14 mouse cellular contexts compared by ENCODE assay signal in genomic region chr2:113966421-113966820, GRCm38 (mm10). TPM values are rescaled to one million over a fixed set of nuclear protein-coding genes. Genes with fewer than 3 reads are reported as not detected.
DNase-seq lines count a peak whose midpoint lies in the region; ATAC-seq and TF ChIP-seq lines count a peak whose summit lies in the region.
"Had no signal": no experiment of that assay in that cellular context is flagged by ENCODE, and none has a peak within 500 bp of the region (broad histone marks: within the 10 kb centered on the region; RNA-seq: fewer than 3 reads in every experiment).

No protein-coding gene starts in this region.

- intact Hi-C loops in left cerebral cortex, adult 2 months (cut with DNase I): no loop called here

- H3K27me3 ChIP-seq in embryonic facial prominence, embryonic 14.5 days (replicated peaks; ENCODE audit: control insufficient read depth, insufficient read depth, low read length): no peaks in the 10 kb centered on the region
- no peaks in the 10 kb centered on the region for H3K27me3 ChIP-seq in embryonic facial prominence, embryonic 10.5 days (replicated peaks; ENCODE audit: low read depth, poor library complexity, severe bottlenecking)
- no peaks in the 10 kb centered on the region for H3K27me3 ChIP-seq in forebrain, embryonic 14.5 days (replicated peaks; ENCODE audit: control insufficient read depth, insufficient read depth, low read length)

- H3K27ac ChIP-seq in embryonic facial prominence, embryonic 14.5 days (replicated peaks; ENCODE audit: low read depth, low read length): no peak overlapping the region
- no peak overlapping the region for H3K27ac ChIP-seq in embryonic facial prominence, embryonic 10.5 days (replicated peaks)
- no peak overlapping the region for H3K27ac ChIP-seq in left cerebral cortex, adult 2 months
- no peak overlapping the region for H3K27ac ChIP-seq in forebrain, embryonic 14.5 days (ENCODE audit: low read depth, low read length)
- H3K27ac ChIP-seq: hindbrain, embryonic 14.5 days had no signal

- DNase-seq in embryonic facial prominence, embryonic 14.5 days (ENCODE audit: low spot score): peak; percentile 2
- DNase-seq in embryonic facial prominence, embryonic 10.5 days (ENCODE audit: low spot score): no peak
- no peak for DNase-seq in left cerebral cortex, adult 2 months (ENCODE audit: extremely low spot score in 1 of 2, low spot score in 2 of 2)
- DNase-seq in left cerebral cortex, adult 11 months (ENCODE audit: low spot score): no peak
- peak; percentile 15 for DNase-seq in CD4-positive helper T cell, adult 2 months (ENCODE audit: low read depth, low spot score)
- peak; percentile 51 for DNase-seq in forebrain, embryonic 14.5 days (ENCODE audit: low spot score)
- no peak for DNase-seq in spleen, postnatal 10 days (ENCODE audit: low spot score in 2 of 2)
- DNase-seq: kidney, postnatal 14 days; spleen, adult 18-20 months; thymus, postnatal 14 days had no signal

- 35% methylated on average over 4 of the region's 4 CpGs for WGBS in embryonic facial prominence, embryonic 14.5 days
- WGBS in embryonic facial prominence, embryonic 10.5 days: 39% methylated on average over 4 of the region's 4 CpGs
- 13% methylated on average over 4 of the region's 4 CpGs for WGBS in forebrain, embryonic 14.5 days

- no peak overlapping the region for H3K9ac ChIP-seq in embryonic facial prominence, embryonic 14.5 days (ENCODE audit: low read depth, low read length)
- no peak overlapping the region for H3K9ac ChIP-seq in forebrain, embryonic 14.5 days (ENCODE audit: low read length)
- H3K9ac ChIP-seq: hindbrain, embryonic 14.5 days had no signal

- H3K4me3 ChIP-seq in embryonic facial prominence, embryonic 14.5 days (ENCODE audit: low read depth, low read length): no peak overlapping the region
- H3K4me3 ChIP-seq in embryonic facial prominence, embryonic 10.5 days: no peak overlapping the region
- no peak overlapping the region for H3K4me3 ChIP-seq in left cerebral cortex, adult 2 months
- no peak overlapping the region for H3K4me3 ChIP-seq in forebrain, embryonic 14.5 days (ENCODE audit: low read depth, low read length)

- peak; percentile 35 for TF ChIP-seq CTCF in left cerebral cortex, adult 2 months (IDR thresholded peaks at IDR 0.05)

- H3K36me3 ChIP-seq in embryonic facial prominence, embryonic 14.5 days (ENCODE audit: control insufficient read depth, insufficient read depth, low read length): no peaks in the 10 kb centered on the region
- no peaks in the 10 kb centered on the region for H3K36me3 ChIP-seq in embryonic facial prominence, embryonic 10.5 days (replicated peaks)
- H3K36me3 ChIP-seq in forebrain, embryonic 14.5 days (ENCODE audit: control insufficient read depth, insufficient read depth, low read length): no peaks in the 10 kb centered on the region

- no peaks in the 10 kb centered on the region for H3K9me3 ChIP-seq in embryonic facial prominence, embryonic 14.5 days (ENCODE audit: control insufficient read depth, low read length)
- H3K9me3 ChIP-seq in embryonic facial prominence, embryonic 10.5 days: no peaks in the 10 kb centered on the region
- no peaks in the 10 kb centered on the region for H3K9me3 ChIP-seq in forebrain, embryonic 14.5 days (replicated peaks; ENCODE audit: control insufficient read depth, low read length)

- ATAC-seq in embryonic facial prominence, embryonic 14.5 days (ENCODE audit: low read depth): no peak
- ATAC-seq in forebrain, embryonic 14.5 days: peak; percentile 48
- no peak for ATAC-seq in inflammation-experienced regulatory T-cells, adult 6 months
- ATAC-seq: midbrain, embryonic 16.5 days had no signal

- H3K4me1 ChIP-seq in embryonic facial prominence, embryonic 14.5 days (ENCODE audit: control insufficient read depth, insufficient read depth, low read length): no peaks in the 10 kb centered on the region
- no peaks in the 10 kb centered on the region for H3K4me1 ChIP-seq in embryonic facial prominence, embryonic 10.5 days
- H3K4me1 ChIP-seq in forebrain, embryonic 14.5 days (ENCODE audit: control insufficient read depth, insufficient read depth, low read length): no peaks in the 10 kb centered on the region

- H3K4me2 ChIP-seq in embryonic facial prominence, embryonic 14.5 days (ENCODE audit: low read depth, low read length): no peak overlapping the region
- no peak overlapping the region for H3K4me2 ChIP-seq in forebrain, embryonic 14.5 days (ENCODE audit: low read length)
- H3K4me2 ChIP-seq: hindbrain, embryonic 14.5 days had no signal

RNA-seq across cellular contexts. Expression of gene Gjd2, which starts 47.0 kb away (rescaled TPM):
- 0.24 and 0.31 TPM in 2 replicates for polyA plus RNA-seq in embryonic facial prominence, embryonic 14.5 days (2014; fragmentation: Nextera tagmentation; extraction: Ambion mirVana)
- polyA plus RNA-seq in embryonic facial prominence, embryonic 10.5 days (2016; fragmentation: Nextera tagmentation; extraction: Ambion mirVana): 0.08 and 0.15 TPM in 2 replicates
- 1 to 10 TPM; 5.3 to 6.8 TPM for total RNA-seq in left cerebral cortex, adult 2 months (2021)
- 2.9 and 3.0 TPM in 2 replicates for polyA plus RNA-seq in forebrain, embryonic 14.5 days (2014; fragmentation: Nextera tagmentation; extraction: Ambion mirVana)
- polyA plus RNA-seq in inflammation-experienced regulatory T-cells, adult 6 months (2017; shearing (Covaris generic)): not detected
- polyA plus RNA-seq: limb, embryonic 11.5 days had no signal

Comparison
In these comparisons a context has a peak if more than half of its experiments do, and no peak if none do; other contexts are left out.
1. DNase-seq: peak in embryonic facial prominence, embryonic 14.5 days (single experiment), CD4-positive helper T cell, adult 2 months (single experiment) and forebrain, embryonic 14.5 days (single experiment); none in embryonic facial prominence, embryonic 10.5 days (single experiment), left cerebral cortex, adult 2 months (0 of 2), left cerebral cortex, adult 11 months (single experiment) and spleen, postnatal 10 days (0 of 2).